Mouse (Mus musculus) stomach, postnatal 0 days (tissue): ENCODE results near the gene Nt5e. TPM values are rescaled to one million over a fixed set of nuclear protein-coding genes. Genes with fewer than 3 reads are reported as not detected.
A peak's percentile ranks its signal among the peaks of the same experiment; 100 is the strongest.

Experiments
- ATAC-seq: fragments of 200-750 bp; cut with Nextera tagmentation; 2 replicates; pipeline ENCODE4 v1.8.0; 2017; ENCODE audit not compliant: low FRiP score, low TSS enrichment
- DNase-seq: peaks from one replicate; pipeline ENCODE4 v3.0.0-alpha.2; 2016; ENCODE audit warnings: low spot score
- H3K27ac ChIP-seq: fragments of 300-500 bp; sonication (generic); replicated peaks from 2 replicates; pipeline ENCODE4 v1.5.1; 2014; ENCODE audit warnings: mild to moderate bottlenecking, control low read depth
- H3K27me3 ChIP-seq: fragments of 300-500 bp; sonication (generic); 2 replicates; pipeline ENCODE4 v1.6.1; 2014; ENCODE audit warnings: low read length; ENCODE audit not compliant: control insufficient read depth, insufficient read depth
- H3K36me3 ChIP-seq: fragments of 300-500 bp; sonication (generic); 2 replicates; pipeline ENCODE4 v1.6.1; 2014; ENCODE audit warnings: low read length, mixed read lengths; ENCODE audit not compliant: control insufficient read depth, insufficient read depth
- H3K4me1 ChIP-seq: fragments of 300-500 bp; sonication (generic); replicated peaks from 2 replicates; pipeline ENCODE4 v1.6.1; 2014; ENCODE audit warnings: antibody characterized with exemption; ENCODE audit not compliant: control insufficient read depth, insufficient read depth
- H3K4me2 ChIP-seq: fragments of 300-500 bp; sonication (generic); replicated peaks from 2 replicates; pipeline ENCODE4 v1.6.1; 2014; ENCODE audit warnings: low read depth, mild to moderate bottlenecking, control low read depth, moderate library complexity
- H3K4me3 ChIP-seq: fragments of 300-500 bp; sonication (generic); 2 replicates; pipeline ENCODE4 v1.5.1; 2014; ENCODE audit warnings: low read depth, low read length, control low read depth
- H3K9ac ChIP-seq: fragments of 300-500 bp; sonication (generic); 2 replicates; pipeline ENCODE4 v1.6.1; 2014; ENCODE audit warnings: mild to moderate bottlenecking, low read length, control low read depth, mixed read lengths
- H3K9me3 ChIP-seq: fragments of 300-500 bp; sonication (generic); 2 replicates; pipeline ENCODE4 v1.6.1; 2016; ENCODE audit warnings: low read length; ENCODE audit not compliant: control insufficient read depth
- CTCF ChIP-seq: IDR thresholded peaks from 2 replicates; pipeline ENCODE4 v1.5.1; 2016; ENCODE audit warnings: antibody characterized with exemption, low read depth, mild to moderate bottlenecking, moderate library complexity
- EP300 ChIP-seq: optimal IDR thresholded peaks from 2 replicates; pipeline ENCODE3; 2016; ENCODE audit warnings: antibody characterized with exemption
- WGBS: fragments of 180-500 bp; shearing (Covaris S2); extraction: QIAGEN DNeasy Blood & Tissue Kit; methylation state at CpG from one replicate; pipeline ENCODE4 v1.1.7; 2014; 5-methylcytosine and 5-hydroxymethylcytosine counted together
- polyA plus RNA-seq: library from polyadenylated mRNA; unstranded; fragments of >200 nt; fragmentation: Nextera tagmentation; extraction: Ambion mirVana; gene quantifications from 2 replicates; pipeline ENCODE4 v1.2.1, GENCODE M21; 2015

The Nt5e gene
- polyA plus RNA-seq, 1 experiment from 2014 or later: 52.7 TPM

DNA sequence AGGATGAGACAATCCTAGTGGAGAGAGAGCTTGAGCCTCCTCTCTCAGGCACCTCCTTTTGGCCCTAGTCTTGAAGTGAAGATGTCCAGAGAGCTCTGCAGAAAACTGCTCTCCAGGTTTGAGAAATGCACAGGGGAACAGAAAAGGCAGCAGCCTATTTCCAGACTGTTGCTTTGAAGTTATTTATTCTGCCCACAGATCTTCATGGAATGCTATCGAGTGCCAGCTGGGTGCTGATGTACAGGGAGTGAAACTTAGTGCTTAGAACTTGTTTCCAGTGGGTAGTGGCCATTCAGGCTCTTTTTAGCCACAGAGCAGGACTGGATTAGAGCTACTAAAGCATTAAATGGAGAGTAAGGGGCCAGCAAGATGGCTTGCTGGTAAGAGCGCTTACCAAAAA, 8.8 kb downstream of the Nt5e start:
- DNase-seq (no peak), ATAC-seq (no peak)
- Histone ChIP-seq H3K9ac (no peak overlapping the region), H3K27ac (no peak overlapping the region), H3K4me2 (no peak overlapping the region), H3K4me1 (no peaks in the 10 kb centered on the region), H3K36me3 (no peaks in the 10 kb centered on the region), H3K4me3 (no peak overlapping the region), H3K9me3 (no peaks in the 10 kb centered on the region), H3K27me3 (no peaks in the 10 kb centered on the region)
- 59% methylated on average over 1 of the region's 2 CpGs for WGBS
- TF ChIP-seq CTCF (no peak), EP300 (no peak)

- TF ChIP-seq CTCF (no peak), EP300 (no peak)
- Histone ChIP-seq H3K9me3 (no peaks in the 10 kb centered on the region), H3K4me3 (no peak overlapping the region), H3K4me2 (no peak overlapping the region), H3K27ac (no peak overlapping the region), H3K4me1 (no peaks in the 10 kb centered on the region), H3K36me3 (no peaks in the 10 kb centered on the region), H3K9ac (no peak overlapping the region), H3K27me3 (no peaks in the 10 kb centered on the region)
- no peak for DNase-seq
- ATAC-seq: no peak
- WGBS: 82% methylated on average over 3 of the region's 3 CpGs
Observed at GRCm38 (mm10) chr9:88340819-88341218, 13.8 kb downstream of the Nt5e start.

DNA sequence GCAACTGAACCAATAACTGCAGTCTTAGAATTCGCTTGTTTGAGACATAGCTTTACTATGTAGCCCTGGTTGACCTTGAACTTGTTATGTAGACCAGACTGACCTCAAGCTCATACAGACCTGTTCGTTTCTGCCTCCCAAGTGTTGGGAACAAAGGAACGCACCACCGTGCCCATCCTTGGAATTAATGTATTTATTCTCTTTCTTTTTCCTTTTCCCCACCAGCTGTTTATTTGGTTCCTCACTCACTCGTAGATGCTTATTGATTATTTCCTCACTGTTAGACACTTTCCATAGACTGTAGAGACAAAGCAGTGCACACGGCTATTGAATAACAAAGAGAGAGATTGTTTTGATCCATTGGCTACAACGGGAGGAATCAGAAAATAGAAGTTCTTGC, 15.2 kb downstream of the Nt5e start:
- no peak overlapping the region for H3K4me3 ChIP-seq
- no peaks in the 10 kb centered on the region for H3K27me3 ChIP-seq
- H3K4me2 ChIP-seq: no peak overlapping the region
- no peaks in the 10 kb centered on the region for H3K9me3 ChIP-seq
- H3K9ac ChIP-seq: no peak overlapping the region
- ATAC-seq (no peak), DNase-seq (no peak)
- 76% methylated on average over 7 of the region's 7 CpGs for WGBS
- H3K4me1 ChIP-seq: no peaks in the 10 kb centered on the region
- H3K36me3 ChIP-seq: no peaks in the 10 kb centered on the region
- no peak for TF ChIP-seq CTCF
- no peak for TF ChIP-seq EP300
- no peak overlapping the region for H3K27ac ChIP-seq

- Histone ChIP-seq H3K4me3 (no peak overlapping the region), H3K4me2 (no peak overlapping the region), H3K27me3 (no peaks in the 10 kb centered on the region), H3K4me1 (no peaks in the 10 kb centered on the region), H3K36me3 (no peaks in the 10 kb centered on the region), H3K27ac (no peak overlapping the region), H3K9ac (no peak overlapping the region), H3K9me3 (no peaks in the 10 kb centered on the region)
- TF ChIP-seq EP300 (no peak), CTCF (no peak)
- 59% methylated on average over 3 of the region's 3 CpGs for WGBS
- ATAC-seq (no peak), DNase-seq (no peak)
Observed at GRCm38 (mm10) chr9:88342701-88343100, 15.7 kb downstream of the Nt5e start.

GRCm38 (mm10) chr9:88344424-88344823, 17.4 kb downstream of the Nt5e start:
- no peak overlapping the region for H3K27ac ChIP-seq
- 67% methylated on average over 2 of the region's 2 CpGs for WGBS
- TF ChIP-seq CTCF: no peak
- no peak for TF ChIP-seq EP300
- ATAC-seq (peak; percentile 68; the same call in 1 of the 2 replicates), DNase-seq (no peak)
- no peak overlapping the region for H3K4me3 ChIP-seq
- H3K4me1 ChIP-seq: no peaks in the 10 kb centered on the region
- H3K36me3 ChIP-seq: no peaks in the 10 kb centered on the region
- no peak overlapping the region for H3K4me2 ChIP-seq
- H3K27me3 ChIP-seq: no peaks in the 10 kb centered on the region
- H3K9me3 ChIP-seq: no peaks in the 10 kb centered on the region
- H3K9ac ChIP-seq: no peak overlapping the region

DNA sequence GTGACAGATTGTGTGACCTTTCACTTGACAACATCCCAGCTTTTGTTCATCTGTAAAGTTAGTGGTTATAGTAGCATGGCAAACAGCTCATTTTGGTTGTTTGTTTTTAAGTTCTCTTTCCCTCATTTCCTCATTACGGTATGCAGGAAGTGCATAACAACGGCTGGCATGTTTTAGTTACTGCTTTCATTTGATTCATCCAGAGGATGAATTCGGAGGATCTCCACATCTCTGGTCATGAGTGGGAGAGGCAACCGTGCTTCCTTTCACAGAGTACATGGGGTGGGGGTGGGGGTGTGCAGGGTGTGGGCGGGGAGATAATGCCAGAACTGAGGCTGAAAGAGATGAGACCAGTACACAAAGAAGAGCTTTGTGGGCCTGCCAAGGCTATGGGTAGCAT, 19.9 kb downstream of the Nt5e start:
- Histone ChIP-seq H3K9ac (no peak overlapping the region), H3K4me2 (no peak overlapping the region), H3K36me3 (no peaks in the 10 kb centered on the region), H3K27me3 (no peaks in the 10 kb centered on the region), H3K4me3 (no peak overlapping the region), H3K4me1 (peaks cover 3% of the 10 kb centered on the region; the same call in 1 of the 2 replicates), H3K9me3 (no peaks in the 10 kb centered on the region), H3K27ac (no peak overlapping the region)
- 55% methylated on average over 5 of the region's 5 CpGs for WGBS
- ATAC-seq (no peak), DNase-seq (no peak)
- TF ChIP-seq EP300 (no peak), CTCF (no peak)
